Mouse (Mus musculus) large intestine, adult 2 months (tissue): Measurements from ENCODE around the gene Tunar. TPM values are rescaled to one million over a fixed set of nuclear protein-coding genes. Genes with fewer than 3 reads are reported as not detected.

Experiments used
- DNase-seq: peaks from one replicate; pipeline ENCODE4 v3.0.0-alpha.2; 2012; ENCODE audit warnings: low read depth, low spot score
- WGBS: fragments of 180-500 bp; shearing (Covaris S2); methylation state at CpG from one replicate; pipeline ENCODE4 v1.1.7; 2018; 5-methylcytosine and 5-hydroxymethylcytosine counted together
- polyA plus RNA-seq: library from polyadenylated mRNA; depleted of rRNA; stranded (reverse); fragments of >200 nt; gene quantifications from 2 replicates; pipeline ENCODE4 v1.2.3, GENCODE M21; 2012; rRNA removed

The Tunar gene
- 0.02 TPM in 1 of 2 replicates, not detected in the other for polyA plus RNA-seq

GRCm38 (mm10) chr12:105333570-105333969, at the start of gene Tunar:
Gene Tunar, plus strand, starts transcription at chr12:105333870.
- WGBS, result 88% methylated on average over 2 of the region's 2 CpGs
- no peak for DNase-seq

DNA sequence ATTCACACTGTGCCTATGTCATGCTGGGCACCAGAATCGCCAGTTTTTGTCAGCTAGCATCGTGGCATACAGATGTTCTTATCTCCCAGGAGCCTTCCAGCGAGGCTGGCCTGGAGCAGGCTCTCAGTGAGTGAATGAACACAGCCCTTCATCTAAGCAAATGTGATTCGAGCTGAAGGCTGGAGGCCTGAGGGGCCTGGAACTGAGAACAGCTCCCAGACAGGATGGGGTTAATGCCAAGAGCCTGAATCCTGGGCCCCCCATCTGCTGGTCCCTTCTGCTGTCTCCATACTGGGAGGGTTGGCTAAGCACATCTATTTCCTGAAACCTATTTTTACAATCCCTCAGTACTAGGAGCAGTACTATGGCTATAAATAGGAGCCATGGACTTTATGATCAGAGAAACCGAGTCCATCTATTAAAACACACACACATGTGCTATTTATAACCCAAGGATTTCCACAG, 21.1 kb upstream of the Tunar start:
- DNase-seq, result no peak
- 57% methylated on average over 5 of the region's 5 CpGs for WGBS

GRCm38 (mm10) chr12:105314328-105314727, 19.3 kb upstream of the Tunar start:
- 91% methylated on average over 1 of the region's 1 CpGs for WGBS
- no peak for DNase-seq

GRCm38 (mm10) chr12:105322160-105322559, 11.5 kb upstream of the Tunar start:
- WGBS, result 31% methylated on average over 6 of the region's 6 CpGs

DNA sequence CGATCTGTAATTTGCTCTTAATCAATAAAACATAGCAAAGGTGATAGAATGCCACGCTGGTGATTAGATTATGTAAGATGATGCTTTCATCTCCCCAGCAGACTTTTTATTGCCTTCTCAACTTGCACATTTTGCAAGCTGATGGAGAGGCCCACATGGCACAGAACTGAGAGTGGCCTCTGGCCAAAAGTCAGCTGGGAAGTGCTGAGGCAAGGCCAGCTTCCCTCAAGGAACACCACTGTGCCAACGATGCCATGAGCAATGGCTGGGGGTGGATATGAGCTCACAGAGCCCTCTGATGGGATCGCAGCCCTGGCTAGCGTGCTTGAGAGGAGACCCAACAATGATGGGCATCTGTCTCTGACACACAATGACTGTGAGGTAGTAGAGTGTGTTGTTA, 6.6 kb upstream of the Tunar start:
- 71% methylated on average over 5 of the region's 5 CpGs for WGBS
- no peak for DNase-seq

More at GRCm38 (mm10) chr12:105322160-105322559, 11.5 kb upstream of the Tunar start:
- DNase-seq, result no peak

- WGBS, result 46% methylated on average over 11 of the region's 11 CpGs
These were observed 5.3 kb upstream of the Tunar start for GRCm38 (mm10) chr12:105328396-105328795.

GRCm38 (mm10) chr12:105336094-105336420, 2.4 kb downstream of the Tunar start:
- no peak for DNase-seq
- 25% methylated on average over 8 of the region's 8 CpGs for WGBS

More at GRCm38 (mm10) chr12:105328396-105328795, 5.3 kb upstream of the Tunar start:
- no peak for DNase-seq

GRCm38 (mm10) chr12:105336421-105337289, 3.0 kb downstream of the Tunar start:
- WGBS, result under 1% methylated on average over 77 of the region's 77 CpGs
- no peak for DNase-seq

DNA sequence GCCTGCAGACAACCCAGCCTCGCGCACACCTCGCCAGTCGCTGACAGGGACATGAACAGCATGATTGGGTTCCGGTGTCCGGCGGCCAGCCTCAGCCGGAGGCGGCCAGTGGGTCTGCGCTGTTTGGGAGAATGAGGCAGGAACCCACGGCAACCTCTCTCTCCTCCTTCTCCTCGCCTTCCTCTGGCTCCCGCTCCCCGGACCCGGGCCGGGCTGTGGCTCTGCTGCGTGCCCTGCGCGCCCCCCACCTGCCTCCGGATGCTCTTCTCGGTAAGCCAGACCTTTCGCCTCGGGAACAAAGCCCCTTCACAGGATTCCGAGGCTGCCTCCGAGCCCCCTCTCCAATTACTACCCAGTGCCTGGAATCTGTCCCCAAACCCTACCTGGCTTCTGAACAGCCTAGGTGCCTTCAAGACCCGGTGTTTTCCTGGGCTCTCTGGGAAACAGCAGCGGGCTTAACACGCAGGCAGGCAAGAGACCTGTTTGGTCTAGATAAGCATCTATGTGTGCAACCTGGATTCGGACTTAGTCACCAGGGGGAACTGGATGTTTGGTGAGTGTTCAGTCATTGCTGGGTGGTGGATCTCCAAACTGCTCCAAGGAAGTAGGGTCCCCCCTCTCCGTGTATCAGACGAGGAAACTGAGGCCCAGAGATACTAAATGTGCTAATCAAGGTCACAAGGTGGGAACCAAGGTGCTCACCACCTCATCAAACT, 3.8 kb downstream of the Tunar start:
- 3% methylated on average over 31 of the region's 31 CpGs for WGBS
- DNase-seq, result no peak

DNA sequence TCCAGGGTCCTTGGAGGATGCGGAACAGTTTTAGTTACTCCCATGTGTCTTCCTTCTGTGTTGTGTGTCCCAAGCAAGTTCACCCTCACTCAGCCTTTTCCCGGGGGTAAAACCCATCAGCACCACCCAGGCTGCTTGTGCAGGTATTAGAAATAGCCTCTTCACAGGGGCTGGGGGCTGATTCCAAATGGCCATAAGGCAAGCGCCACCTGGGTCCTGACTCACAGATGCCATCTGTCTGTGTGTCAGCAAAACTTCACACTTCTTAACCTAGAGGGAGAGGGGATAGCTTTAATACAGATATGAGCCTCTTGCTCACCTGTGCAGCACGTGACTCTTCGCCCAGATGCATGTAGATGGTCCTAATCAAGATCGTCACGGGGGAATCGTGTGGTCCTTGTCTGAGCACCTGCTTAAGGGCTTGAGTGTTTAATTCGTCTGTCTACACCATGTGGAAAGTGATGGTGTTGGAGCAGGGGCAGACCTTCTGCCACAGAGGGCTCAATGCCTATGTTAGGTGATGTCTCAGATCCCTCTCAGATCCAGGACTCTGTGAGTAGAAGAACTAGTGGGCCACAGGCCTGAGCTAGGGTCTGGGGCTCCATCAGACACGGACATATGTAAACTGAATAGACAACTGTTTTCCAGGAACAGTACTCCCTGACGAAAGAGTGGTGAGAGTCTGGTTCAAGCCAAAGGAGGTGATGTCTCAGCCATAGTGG, 4.7 kb downstream of the Tunar start:
- 71% methylated on average over 11 of the region's 11 CpGs for WGBS
- no peak for DNase-seq

GRCm38 (mm10) chr12:105341523-105341922, 7.9 kb downstream of the Tunar start:
- WGBS, result 45% methylated on average over 9 of the region's 9 CpGs
- no peak for DNase-seq

GRCm38 (mm10) chr12:105344460-105344859, 10.8 kb downstream of the Tunar start:
- WGBS, result 57% methylated on average over 7 of the region's 7 CpGs
- no peak for DNase-seq

GRCm38 (mm10) chr12:105346861-105347260, 13.2 kb downstream of the Tunar start:
- 54% methylated on average over 4 of the region's 4 CpGs for WGBS
- no peak for DNase-seq

DNA sequence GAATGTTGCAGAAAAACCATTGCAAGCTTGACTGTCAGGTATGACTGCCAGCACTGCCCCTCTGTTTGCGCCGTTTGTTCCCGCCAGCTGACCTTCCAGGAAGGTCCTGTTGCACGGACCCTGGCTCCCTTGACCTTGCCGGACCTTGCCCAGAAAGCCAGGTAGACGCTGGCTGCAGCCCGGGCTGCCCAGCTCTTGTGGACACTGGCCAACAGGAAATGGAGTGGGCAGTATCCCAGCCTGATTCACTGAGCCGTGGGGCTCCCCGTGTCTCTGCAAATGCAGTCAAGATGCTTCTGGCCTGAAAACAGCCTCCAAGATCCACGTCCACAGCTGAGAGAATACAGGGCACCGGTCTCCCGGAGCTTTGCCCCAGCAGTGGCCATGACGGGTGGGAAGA, 13.6 kb downstream of the Tunar start:
- no peak for DNase-seq
- WGBS, result 66% methylated on average over 13 of the region's 13 CpGs

GRCm38 (mm10) chr12:105354266-105354665, 20.6 kb downstream of the Tunar start:
- no peak for DNase-seq
- 77% methylated on average over 9 of the region's 9 CpGs for WGBS

GRCm38 (mm10) chr12:105354772-105355171, 21.1 kb downstream of the Tunar start:
- 82% methylated on average over 8 of the region's 8 CpGs for WGBS
- no peak for DNase-seq

- 84% methylated on average over 13 of the region's 13 CpGs for WGBS
- DNase-seq, result no peak
These were observed 23.1 kb downstream of the Tunar start for GRCm38 (mm10) chr12:105356781-105357180.

DNA sequence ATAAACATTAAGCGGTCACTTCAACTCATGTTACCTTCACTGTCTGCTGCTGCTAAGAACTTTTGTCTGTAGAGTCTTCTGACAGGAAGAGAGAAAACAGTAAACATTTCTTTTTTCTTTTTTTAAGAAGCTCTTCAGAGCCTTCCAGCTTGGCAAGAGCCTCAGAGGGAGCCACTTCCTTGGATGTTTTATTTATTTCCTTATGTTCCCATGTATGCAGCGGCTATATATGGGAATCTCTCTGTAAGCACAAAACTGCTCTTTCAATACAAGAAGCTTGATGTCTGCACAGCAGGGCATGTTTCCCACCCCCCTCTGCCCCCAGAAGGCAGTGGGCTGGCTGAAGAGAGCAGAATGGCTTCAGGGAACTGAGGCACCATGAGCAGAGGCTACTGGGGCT, 30.0 kb downstream of the Tunar start:
- 63% methylated on average over 2 of the region's 2 CpGs for WGBS
- no peak for DNase-seq

DNA sequence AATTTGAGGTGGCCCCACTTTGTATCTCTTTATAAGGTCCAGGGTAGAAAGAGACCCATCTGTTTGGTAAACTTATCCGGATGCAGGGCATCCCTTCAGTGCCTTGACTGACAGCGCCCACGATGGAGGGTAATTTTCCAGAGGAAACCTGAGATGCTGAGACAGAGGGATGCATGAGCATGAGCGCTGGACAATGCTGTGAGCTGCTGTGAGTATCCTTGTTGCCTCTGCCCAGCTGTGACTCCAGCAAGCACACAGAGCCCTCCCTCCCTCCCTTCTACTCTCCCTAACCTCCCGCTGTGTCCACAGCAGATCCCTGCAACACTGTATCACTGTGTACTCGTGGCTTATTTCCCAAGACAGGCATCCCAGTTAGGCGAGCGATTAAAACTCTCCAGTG, 40.9 kb downstream of the Tunar start:
- 70% methylated on average over 8 of the region's 8 CpGs for WGBS
- no peak for DNase-seq

DNA sequence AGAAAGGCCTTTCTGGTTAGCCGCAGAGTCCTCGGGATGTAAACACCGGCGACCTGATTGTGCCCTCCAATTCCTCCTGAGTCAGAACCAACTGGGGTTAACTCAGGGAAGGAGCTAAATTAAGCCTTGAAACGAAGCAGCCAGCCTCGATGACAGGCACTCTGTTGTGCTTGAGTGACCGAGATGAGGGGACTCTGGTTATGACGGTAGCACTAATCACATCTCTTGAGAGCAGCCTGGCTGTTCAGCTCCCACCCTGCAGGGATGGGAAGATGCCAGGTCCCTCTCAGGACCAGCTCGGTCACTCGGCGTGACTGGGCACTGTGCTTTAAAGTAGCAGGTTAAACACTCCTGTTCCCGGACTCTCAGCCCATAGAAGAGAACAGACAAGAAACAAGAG, 43.3 kb downstream of the Tunar start:
- DNase-seq, result no peak
- 40% methylated on average over 12 of the region's 12 CpGs for WGBS
